ENCODE assay signal across 34 mouse cellular contexts in genomic region chr12:89742326-89742725, GRCm38 (mm10).
"Had no signal": no experiment of that assay in that cellular context is flagged by ENCODE, and none has a peak within 500 bp of the region (broad histone marks: within the 10 kb centered on the region; RNA-seq: fewer than 3 reads in every experiment).

No protein-coding gene starts in this region.

- DNase-seq: heart, postnatal 10 days; heart, postnatal 14 days; heart, postnatal 36 days; heart, postnatal 4 days; kidney, adult 11 months; kidney, adult 18-20 months; kidney, adult 2 months; kidney, adult 8-10 months; kidney, adult 9 months; kidney, postnatal 10 days; kidney, postnatal 14 days; kidney, postnatal 25 days; kidney, postnatal 36 days; kidney, postnatal 4 days; layer of hippocampus, adult 9-11 months; layer of hippocampus, postnatal 36 days had no signal

- H3K4me3 ChIP-seq: heart, embryonic 10.5 days; heart, embryonic 12.5 days; heart, embryonic 13.5 days; heart, embryonic 15.5 days; hindbrain, embryonic 10.5 days; hindbrain, embryonic 12.5 days; hindbrain, embryonic 13.5 days; hindbrain, embryonic 15.5 days; intestine, embryonic 15.5 days; kidney, embryonic 15.5 days; layer of hippocampus, adult 2 months had no signal

- H3K27ac ChIP-seq: heart, embryonic 10.5 days; heart, embryonic 13.5 days; heart, embryonic 15.5 days; hindbrain, embryonic 10.5 days; hindbrain, embryonic 12.5 days; hindbrain, embryonic 13.5 days; hindbrain, embryonic 14.5 days; hindbrain, embryonic 15.5 days; hindbrain, postnatal 0 days; intestine, embryonic 15.5 days; kidney, embryonic 15.5 days; kidney, postnatal 0 days; layer of hippocampus, adult 2 months had no signal

- H3K9ac ChIP-seq: heart, embryonic 12.5 days; heart, embryonic 13.5 days; heart, embryonic 15.5 days; hindbrain, embryonic 12.5 days; hindbrain, embryonic 13.5 days; hindbrain, embryonic 14.5 days; hindbrain, embryonic 15.5 days; intestine, embryonic 15.5 days; kidney, embryonic 15.5 days had no signal

- ATAC-seq: hindbrain, embryonic 16.5 days; hindbrain, postnatal 0 days; inflammation-experienced regulatory T-cells, adult 6 months; intestine, embryonic 15.5 days; intestine, postnatal 0 days had no signal

- H3K4me2 ChIP-seq: heart, embryonic 11.5 days; heart, embryonic 12.5 days; heart, embryonic 13.5 days; heart, embryonic 15.5 days; hindbrain, embryonic 12.5 days; hindbrain, embryonic 13.5 days; hindbrain, embryonic 14.5 days; hindbrain, embryonic 15.5 days; intestine, embryonic 15.5 days; kidney, embryonic 15.5 days had no signal

- H3K27me3 ChIP-seq: heart, embryonic 12.5 days; heart, embryonic 13.5 days; heart, embryonic 15.5 days; hindbrain, embryonic 12.5 days; hindbrain, embryonic 13.5 days; hindbrain, embryonic 15.5 days; intestine, embryonic 15.5 days; kidney, embryonic 15.5 days had no signal

- H3K9me3 ChIP-seq: heart, embryonic 10.5 days; heart, embryonic 12.5 days; heart, embryonic 15.5 days; hindbrain, embryonic 10.5 days; hindbrain, embryonic 13.5 days; hindbrain, embryonic 15.5 days; intestine, embryonic 15.5 days; kidney, embryonic 15.5 days had no signal

- H3K4me1 ChIP-seq: heart, embryonic 10.5 days; heart, embryonic 12.5 days; heart, embryonic 13.5 days; heart, embryonic 15.5 days; hindbrain, embryonic 10.5 days; hindbrain, embryonic 12.5 days; hindbrain, embryonic 13.5 days; hindbrain, embryonic 15.5 days; intestine, embryonic 15.5 days; kidney, embryonic 15.5 days had no signal

- H3K36me3 ChIP-seq: heart, embryonic 10.5 days; heart, embryonic 12.5 days; heart, embryonic 13.5 days; heart, embryonic 15.5 days; hindbrain, embryonic 10.5 days; hindbrain, embryonic 12.5 days; hindbrain, embryonic 13.5 days; hindbrain, embryonic 15.5 days; intestine, embryonic 15.5 days; kidney, embryonic 15.5 days had no signal
